Mouse (Mus musculus) erythroid progenitor cell, adult 5-6 weeks (primary cell): ENCODE measurements around the gene Col5a2. TPM values are rescaled to one million over a fixed set of nuclear protein-coding genes. Genes with fewer than 3 reads are reported as not detected.
"Not testable (repeated sequence)": the region's sequence is repeated elsewhere in the genome, so short reads cannot be mapped to it uniquely, and the experiment has no call there.

ENCODE experiments used
- ATAC-seq: replicated peaks from 2 replicates; pipeline ENCODE4 v1.8.0; 2016; ENCODE audit warnings: moderate number of reproducible peaks, mild to moderate bottlenecking, moderate TSS enrichment, inconsistent platforms; ENCODE audit not compliant: poor library complexity, low FRiP score, severe bottlenecking
- total RNA-seq, 2 experiments: library from RNA; stranded (forward) in 1 of 2; stranded (reverse) in 1 of 2; fragments of 150-400 nt in 1 of 2; fragments of 186-747, 209-891 nt in 1 of 2; gene quantifications; 2 replicates each; pipeline versions ENCODE4 v1.2.3 to v1.2.4; 2015 to 2017; ENCODE audit warnings: low replicate concordance in 2 of 2

Gene Col5a2
- not detected in 2 replicates for total RNA-seq (2015; ENCODE audit: low replicate concordance)
- total RNA-seq (2017; ENCODE audit: low replicate concordance): 0.13 TPM in 1 of 2 replicates, not detected in the other

DNA sequence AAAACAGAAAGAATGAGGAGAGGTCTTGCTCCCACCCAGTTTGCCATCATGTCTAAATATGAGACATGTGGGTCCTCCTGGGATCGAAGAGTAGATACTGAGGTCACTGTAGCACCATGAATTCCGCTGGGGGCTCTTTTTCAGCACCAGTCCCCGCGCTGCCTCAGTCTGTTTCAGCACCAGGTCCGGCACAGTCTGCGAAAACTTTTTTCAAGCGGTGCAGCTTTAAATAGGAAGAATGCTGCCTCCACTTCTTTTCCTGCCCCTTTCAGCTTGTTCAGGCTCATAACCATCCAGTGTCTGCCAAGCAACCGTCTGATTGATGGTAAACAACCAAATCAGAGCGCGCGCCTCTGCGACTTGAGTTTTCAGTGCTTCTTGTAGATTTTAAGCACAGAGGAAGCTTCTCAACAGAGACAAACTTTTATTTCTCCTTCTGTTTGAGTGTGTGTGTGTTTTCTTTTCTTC lies at the start of gene Col5a2:
Gene Col5a2, minus strand, starts transcription at position 418 of the 468 bp plus-strand sequence.
- ATAC-seq: no peak

DNA sequence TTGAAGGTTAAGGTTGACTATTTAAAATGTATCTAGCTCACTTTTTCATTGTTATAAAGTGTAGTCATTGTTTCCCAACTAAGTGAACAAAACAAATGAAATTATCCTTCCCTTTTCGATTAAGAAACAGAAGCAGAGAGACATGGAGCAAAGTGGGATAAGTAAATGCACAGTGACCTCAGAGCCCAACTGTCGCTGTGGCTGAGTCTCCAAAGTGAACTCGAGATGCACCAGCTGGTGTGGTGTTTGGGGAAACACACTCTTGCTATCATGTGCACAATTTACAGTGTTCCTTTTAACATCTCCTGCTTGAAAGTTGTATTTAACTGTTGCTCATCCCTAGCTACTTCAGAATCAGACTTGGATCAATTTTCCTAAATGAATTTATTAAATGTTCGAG lies 47.4 kb upstream of the Col5a2 start:
- ATAC-seq: no peak

DNA sequence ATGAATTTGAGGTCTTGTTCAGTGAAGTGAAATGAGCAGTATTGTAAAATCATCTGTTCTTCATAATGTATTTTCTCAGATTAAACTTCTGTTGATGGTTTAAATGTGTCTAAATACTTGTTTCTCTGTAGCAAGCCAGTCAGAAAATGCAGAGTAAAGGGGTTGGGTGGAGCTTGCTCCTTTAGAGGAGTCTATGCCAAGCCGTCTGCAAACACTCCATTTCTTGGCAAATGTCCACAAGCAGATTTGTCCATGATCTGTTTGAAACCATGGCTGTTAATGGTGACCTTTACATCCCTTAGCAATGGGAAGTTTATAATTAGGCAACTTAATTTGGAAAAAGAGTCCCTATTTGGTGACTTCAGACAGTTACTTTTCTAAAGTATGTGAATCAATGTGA lies 38.8 kb upstream of the Col5a2 start:
- no peak for ATAC-seq

DNA sequence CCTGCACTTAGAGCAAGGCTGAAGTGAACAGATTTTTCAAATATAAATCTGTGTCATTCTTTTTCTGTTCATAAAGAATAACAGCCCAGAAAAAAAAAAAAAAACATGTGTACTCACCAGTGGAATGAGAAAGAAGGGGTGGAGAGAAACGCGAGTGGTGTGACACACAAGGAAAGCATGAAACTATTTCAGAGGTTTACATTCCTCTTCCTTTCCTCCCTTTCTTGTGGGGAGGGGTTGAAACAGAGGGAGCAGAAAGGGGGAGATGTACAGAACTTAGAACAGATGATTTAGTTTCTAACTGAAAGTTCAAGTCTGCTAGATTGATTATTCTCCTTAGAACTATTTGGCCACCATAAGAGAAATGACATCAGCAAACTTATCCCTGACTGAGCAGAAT lies 38.1 kb upstream of the Col5a2 start:
- ATAC-seq: no peak

DNA sequence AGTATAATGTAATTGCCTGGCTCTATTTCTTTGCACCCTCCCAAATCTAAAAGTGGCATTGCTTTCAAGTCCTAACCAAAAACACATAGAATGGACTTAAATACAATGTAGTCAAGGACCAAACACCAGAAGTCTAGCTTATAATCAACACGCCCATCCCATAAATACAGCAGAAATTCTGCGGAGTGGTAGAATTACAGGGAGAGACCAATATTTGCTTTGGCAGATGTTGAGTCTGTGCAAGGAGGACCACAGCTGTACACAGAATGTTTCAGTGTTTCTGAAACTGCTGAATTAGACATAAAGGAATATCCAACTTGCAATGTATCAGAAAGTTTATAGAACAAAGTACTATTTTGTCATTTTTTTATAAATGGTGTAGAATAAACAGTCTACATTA lies 28.4 kb upstream of the Col5a2 start:
- no peak for ATAC-seq

DNA sequence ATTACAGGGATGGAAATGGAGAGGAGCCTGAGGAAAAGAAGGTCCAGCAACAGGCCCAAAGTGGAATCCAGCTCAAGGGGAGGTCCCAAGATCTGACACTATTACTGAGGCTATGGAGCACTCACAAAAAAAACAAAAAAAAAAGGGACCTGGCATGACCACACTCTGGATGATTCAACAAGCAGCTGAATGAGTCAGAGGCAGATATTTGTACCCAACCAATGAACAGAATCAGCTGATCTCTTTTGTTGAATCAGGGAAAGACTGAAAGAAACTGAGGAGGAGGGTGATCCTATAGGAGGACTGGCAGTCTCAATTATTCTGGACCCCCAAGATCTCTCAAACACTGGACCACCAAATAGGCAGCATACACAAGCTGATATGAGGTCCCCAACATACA lies 24.4 kb upstream of the Col5a2 start:
- ATAC-seq: not testable (repeated sequence)

DNA sequence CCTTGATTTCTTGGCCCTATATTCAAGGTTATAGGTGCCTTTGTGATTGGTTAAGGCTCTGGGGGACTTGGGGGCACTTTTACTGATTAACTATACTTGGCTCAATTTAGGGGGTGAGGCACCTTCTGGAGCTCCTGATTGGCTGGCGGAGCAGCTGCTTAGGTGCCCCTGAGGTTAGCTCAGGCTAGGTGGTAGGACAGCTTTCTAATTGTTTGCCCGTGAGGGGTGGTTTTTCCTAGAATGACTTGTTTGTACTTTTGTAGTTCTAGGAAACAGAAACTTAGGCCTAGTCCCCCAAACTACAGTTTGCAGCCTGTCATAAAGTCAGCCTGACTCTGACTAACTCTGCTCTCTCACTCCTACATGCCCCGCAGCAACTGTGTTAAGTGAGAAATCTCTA lies 20.5 kb upstream of the Col5a2 start:
- no peak for ATAC-seq

DNA sequence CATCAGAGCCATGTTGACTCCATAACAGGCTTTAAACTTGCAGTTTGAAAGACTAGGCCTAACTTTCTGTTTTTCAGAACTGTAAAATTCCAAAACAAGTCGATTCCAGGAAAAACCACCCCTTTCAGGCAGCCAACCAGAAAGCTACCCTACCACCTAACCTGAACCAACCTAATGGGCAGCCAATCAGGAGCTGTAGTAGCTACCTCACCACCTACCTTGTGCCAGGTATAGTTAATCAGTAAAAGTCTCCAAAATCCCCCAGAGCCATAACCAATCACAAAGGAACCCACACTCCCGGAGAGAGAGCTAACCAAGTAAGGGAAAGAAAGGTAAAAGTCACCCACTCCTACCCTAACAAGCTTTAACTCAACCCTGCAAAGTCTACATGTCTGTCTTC lies 18.4 kb upstream of the Col5a2 start:
- ATAC-seq: no peak

DNA sequence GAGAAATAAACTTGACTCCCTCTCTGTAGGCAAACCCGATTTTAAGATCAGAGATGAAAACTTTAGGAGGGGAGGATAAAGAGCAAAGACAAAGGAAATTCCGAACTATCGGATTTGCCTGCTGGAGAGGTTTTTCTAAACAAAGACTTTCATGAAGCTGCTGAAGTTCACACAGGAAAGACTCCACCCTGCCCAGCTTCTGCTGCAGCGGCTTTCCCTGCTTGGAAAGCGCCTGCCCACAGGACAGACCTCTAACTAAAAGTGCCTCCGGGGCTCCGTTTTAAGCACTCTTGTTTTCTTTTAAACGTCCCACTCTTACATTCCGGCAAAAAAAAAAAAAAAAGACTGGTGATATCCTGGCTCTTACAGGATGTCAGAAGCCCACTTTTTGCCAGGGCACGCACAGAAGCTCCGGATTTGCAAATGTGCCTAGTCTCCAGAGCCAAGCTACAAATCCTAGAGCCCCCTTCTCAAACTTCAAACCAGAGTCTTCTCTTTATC lies 791 bp downstream of the Col5a2 start:
- ATAC-seq: no peak

DNA sequence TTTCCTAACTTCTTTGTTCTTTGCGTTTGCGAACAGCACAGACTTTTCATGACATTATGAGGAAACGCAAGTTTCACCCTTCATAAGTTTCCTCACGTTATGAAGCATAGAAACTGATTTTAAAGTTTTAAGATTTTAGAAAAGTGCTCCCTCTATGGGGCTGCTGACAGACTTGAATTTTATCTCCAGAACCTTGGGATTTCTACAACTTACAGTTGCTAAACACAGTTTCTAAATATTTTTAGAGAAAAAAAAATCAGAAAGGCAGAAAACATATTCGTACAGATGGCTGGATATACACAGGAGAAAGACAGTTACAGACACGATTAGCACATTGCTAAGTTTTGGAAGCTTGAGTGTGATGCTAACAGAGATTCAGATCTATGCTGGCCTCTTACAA lies 1.6 kb downstream of the Col5a2 start:
- no peak for ATAC-seq

DNA sequence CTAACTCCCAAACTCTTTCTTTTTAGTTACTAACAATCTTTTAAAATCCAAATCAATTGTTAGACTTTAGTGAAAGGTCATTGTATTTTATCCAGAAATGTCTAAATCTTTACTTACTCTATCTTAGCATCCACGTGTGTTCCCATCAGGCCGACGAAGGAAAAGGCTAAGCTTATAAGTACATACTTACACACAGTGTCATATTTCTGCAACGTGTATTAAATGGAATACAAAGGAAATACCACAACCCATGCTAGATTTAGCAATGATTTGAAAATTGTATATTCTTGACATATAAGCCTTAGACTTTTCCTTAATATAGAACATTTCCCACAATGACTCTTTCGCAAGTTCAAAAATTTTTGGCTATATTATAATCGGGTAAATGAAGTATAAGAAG lies 2.6 kb downstream of the Col5a2 start:
- no peak for ATAC-seq

DNA sequence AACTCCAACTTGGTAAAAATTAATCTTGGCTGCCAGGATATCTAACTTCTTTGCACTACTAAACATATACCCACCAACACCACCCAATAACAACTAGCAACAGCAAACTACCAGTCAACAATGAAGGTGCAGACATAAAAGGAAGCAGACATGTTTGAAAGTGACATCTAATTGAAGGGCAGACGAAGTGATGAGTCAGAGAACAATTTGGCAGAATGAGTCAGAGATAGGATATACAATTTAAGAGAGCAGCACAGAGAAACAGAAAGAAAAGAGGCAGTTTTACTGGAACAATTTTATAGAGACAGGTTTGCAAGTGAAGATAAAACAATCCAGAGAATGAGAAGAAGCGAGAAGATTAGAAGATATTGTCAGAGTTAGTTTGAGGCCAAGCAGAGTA lies 8.1 kb downstream of the Col5a2 start:
- ATAC-seq: no peak

DNA sequence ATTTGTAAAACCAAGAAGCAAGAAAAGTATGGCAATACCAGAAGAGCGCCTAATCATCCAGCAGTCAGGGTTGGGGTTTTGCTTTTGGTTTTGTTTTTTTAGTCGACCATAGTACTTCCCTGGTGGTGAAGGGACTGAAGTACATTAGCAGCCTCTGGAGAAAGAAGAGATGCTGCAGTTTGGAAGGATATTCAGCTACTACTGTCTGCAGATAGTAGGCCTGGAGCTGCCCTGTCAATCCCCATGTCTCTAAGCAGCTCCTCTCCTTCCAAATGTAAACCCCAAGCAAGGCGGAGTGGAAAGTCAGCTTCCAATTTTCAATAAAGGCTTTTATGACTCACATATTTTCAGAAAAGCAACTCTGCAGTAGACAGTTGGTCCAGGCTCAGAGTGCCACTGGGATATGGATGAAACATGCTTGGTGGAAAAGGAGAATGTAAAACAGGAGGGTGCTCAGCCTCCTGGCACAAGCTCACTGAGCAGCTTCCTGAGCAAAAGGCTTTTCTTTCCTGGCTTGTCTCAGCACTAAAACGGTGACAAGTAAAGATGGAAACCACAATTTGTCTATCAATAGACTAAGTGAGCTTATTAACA lies 10.9 kb downstream of the Col5a2 start:
- ATAC-seq: no peak

DNA sequence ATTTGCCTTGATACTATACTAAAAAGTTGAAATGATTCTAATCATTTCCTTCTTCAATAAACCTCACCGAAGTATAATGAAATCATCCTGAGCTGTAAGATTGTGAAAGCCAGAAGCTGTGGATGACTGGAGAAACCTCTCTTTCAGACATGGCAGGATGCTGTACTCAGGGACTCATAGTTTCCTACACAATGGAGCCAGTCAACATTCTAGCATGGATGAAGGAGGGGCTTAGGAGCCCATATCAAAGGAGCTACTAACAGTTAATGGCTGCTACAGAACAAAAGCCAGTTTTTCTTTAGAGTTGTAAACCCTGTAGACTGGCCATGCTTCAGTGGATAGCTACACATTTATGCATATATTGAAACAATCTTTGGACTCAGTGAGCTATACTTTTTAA lies 12.6 kb downstream of the Col5a2 start:
- ATAC-seq: no peak

DNA sequence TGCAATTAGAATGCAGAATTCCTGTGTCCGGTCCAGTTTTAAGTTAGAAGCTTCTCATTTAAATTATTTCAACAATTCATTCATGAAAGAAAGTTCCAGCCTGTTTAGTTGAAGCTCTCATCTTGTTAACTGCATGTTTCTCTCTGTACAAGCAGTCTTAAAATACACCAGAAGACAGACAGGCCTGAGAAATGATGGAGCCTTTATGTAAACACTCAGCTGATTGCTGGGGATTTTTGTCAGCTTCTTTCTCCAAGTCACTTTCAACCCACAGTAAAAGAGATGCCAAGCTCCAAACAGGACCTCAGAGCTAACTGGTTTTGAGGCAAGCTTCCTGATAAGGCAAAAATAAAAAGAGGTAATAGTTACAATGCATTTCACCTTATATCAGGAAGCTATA lies 14.8 kb downstream of the Col5a2 start:
- ATAC-seq: no peak

DNA sequence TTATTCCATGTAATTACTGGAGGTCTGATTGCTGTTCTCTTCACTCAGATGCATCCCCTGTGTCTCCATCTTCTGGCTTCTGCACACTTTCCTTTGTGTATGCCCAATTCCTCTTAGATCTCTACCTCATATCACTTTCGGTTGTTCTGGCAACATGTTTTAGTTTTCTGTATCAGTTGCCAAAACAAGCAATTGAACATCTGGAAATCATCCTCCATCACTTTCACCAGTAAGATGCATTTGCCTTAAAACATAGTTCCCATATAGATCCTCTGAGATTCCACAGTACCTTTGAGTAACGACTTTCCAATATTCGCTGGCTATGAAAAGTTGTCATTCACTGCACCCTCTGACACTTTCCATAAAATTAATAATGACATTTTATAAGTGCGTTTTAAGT lies 20.1 kb downstream of the Col5a2 start:
- no peak for ATAC-seq

DNA sequence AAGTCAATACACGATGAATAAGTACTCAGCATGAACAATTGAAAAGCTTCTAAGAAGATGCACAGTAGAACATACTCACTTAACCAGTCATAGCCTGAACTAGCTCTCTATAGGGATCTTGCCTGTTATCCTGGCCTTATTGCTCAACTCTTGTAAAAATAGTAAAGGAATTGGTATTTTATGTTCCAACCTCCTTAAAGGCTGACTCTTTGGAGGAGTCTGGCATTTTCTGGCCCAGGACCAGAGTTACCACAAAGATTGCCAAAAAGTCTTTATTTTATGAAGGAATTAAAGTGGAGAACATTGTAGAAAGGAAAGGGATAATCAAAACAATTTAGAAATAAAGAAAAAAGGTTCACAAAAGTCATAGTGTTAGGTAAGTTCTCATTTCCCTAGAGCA lies 21.2 kb downstream of the Col5a2 start:
- ATAC-seq: no peak

DNA sequence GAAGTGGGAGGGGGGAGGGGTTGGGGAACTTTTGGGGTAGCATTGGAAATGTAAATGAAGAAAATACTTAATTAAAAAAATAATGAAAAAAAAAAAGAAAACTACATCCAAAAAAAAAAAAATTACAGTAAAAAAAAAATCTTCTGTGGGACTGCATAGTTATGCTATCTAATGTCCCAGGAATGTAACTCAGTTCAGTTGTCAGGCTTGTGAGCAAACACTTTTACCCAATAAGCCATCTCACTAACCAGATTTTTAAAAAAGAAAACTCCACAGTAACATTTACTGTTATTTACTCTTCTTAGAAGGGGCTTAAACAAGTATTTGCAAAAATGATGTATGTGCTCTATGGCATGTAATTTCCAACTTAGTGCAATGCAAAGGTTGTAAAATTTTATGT lies 24.0 kb downstream of the Col5a2 start:
- no peak for ATAC-seq

DNA sequence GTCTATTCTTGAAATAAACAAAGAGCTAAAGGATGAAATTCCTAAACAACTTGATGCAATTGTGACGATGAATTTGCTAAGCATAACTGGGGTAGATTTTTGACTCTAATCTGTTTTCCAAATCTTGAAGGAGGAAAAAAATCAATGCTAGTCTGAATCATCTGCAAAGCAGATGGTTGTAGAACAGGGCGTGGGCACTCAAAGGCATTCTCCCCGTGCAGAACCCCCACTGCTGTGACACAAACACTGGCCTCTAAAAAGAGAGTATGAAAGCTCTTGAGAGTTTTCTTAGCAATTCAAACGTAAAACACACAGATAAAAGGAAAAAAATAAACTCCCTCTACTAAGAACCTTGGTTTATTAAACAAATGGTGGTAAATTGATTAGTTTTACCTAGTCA lies 30.3 kb downstream of the Col5a2 start:
- ATAC-seq: no peak

DNA sequence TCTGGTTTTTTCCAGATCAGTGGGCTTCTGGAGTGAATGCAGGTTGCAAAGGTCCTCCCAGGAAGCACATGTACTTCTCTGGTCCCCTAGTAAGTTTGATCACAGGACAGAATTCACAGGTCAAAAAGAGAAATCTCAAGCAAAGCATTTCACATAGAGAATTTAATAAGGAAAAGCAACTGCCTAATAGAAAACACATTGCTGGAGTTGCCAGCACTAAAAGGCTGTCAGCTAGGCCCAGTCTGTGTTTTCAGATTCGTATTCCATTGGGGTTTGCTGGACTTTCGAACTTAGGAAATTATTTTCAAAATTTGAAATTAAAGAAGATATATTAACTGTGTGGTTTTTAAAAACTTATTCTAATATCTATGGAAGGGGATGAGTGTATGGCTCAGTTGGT lies 42.3 kb downstream of the Col5a2 start:
- no peak for ATAC-seq

DNA sequence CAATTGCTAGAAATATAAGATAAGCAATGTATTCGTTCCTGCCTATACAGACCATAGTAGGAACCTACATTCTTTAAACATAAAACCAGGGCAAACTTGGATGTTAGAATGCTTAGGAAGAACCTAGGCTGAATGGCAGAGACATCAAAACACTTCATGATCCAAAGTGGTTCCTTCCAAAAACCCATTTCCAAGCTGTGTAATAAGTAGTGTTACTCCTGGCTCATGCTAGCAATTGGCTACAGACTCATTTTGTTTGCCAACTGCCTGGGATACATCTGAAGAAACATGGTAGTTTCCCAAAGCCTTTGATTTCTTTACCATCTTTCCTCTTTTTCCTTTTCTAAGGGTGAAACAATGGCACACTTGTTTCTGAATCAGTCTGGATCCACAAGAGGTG lies 47.3 kb downstream of the Col5a2 start:
- ATAC-seq: no peak

DNA sequence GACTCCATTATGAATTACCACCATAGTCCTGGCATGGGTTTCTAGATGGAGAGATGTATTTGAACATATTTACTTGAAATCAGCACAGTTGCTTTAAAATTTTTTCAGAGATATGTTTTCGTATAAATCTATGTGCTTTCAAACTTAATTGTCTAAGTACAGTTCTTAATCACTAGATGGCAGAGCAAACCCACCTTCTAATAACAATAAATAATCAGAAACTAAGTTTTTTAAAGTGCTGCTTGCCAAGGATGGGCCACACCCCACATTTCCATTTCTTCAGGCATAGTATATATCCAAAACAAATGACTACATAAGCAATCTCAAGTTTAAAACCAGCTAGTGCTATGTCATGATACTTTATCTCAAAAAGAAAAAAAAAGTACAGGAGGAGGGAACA lies 54.2 kb downstream of the Col5a2 start:
- no peak for ATAC-seq
